Mouse (Mus musculus): ENCODE results near the gene Polr2b. TPM values are rescaled to one million over a fixed set of nuclear protein-coding genes. Genes with fewer than 3 reads are reported as not detected.

The Polr2b gene
- polyA plus RNA-seq, 1 experiment from 2014 or later: 46.0 TPM

DNA sequence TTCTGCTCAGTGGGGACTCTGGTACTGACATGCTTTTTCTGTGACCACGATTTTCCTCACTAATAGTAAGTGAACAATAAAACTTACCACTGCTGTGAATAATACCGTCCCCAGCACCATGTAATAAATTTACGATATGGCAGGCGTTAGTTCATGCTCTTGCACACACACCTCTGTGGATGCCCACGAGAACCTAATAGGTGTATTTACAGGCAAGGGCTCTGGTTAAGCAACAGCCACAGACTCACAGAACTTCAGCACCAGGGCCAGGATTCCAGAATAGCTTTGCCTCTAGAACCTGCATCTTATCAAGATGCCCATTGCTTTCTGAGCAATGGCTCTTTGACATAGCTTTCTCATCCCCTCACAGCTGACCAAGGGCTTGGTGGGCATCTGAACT, 75.3 kb downstream of the Polr2b start:
- Histone ChIP-seq H3K36me3 (ENCODE audit: control insufficient read depth, insufficient read depth, low read length) (no peaks in the 10 kb centered on the region), H3K4me2 (no peak overlapping the region), H3K9me3 (replicated peaks; ENCODE audit: control insufficient read depth, low read length) (no peaks in the 10 kb centered on the region), H3K27ac (ENCODE audit: low read depth, low read length) (no peak overlapping the region), H3K9ac (ENCODE audit: low read depth, low read length) (no peak overlapping the region), H3K4me1 (ENCODE audit: control insufficient read depth, insufficient read depth, low read length) (peaks cover 15% of the 10 kb centered on the region), H3K4me3 (ENCODE audit: low read depth, low read length) (no peak overlapping the region), H3K27me3 (ENCODE audit: control insufficient read depth, insufficient read depth, low read length) (no peaks in the 10 kb centered on the region)
- 88% methylated on average over 5 of the region's 5 CpGs for WGBS (ENCODE audit: insufficient replicate concordance)
- no peak for ATAC-seq (replicated peaks; ENCODE audit: insufficient number of reproducible peaks, low FRiP score, low TSS enrichment)

DNA sequence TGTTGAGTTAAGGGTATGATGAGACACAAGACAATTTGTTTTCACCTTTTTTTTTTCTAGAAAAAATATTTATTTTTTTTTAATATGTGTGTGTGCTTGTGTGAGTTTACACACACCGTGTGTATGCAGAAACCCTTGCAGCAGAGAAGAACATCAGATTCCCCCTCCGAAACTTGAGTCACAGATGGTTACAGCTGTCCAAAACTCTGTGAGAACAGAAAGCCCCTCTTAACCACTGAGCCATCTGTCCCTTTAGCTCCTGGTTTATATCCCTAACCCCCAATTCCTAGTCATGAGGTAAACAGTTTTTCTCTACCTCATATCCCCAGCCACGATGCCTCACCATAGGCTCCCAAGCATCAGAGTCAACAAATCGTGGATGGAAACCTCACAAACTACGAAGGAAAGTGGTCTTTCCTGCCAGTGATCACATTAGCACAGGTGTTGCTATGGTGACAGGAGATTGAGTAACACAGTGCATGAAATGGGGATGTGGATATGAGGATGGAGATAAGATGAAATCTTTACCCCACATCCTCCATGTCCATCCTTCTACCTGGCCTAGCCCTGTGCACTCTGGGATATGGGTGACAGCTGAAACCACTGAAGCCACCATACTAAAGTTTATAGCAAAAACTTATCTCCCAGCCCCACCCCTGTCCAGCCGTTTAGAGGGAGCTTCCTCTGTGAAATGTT, 76.1 kb downstream of the Polr2b start:
- Histone ChIP-seq H3K9ac (ENCODE audit: low read depth, low read length) (no peak overlapping the region), H3K27ac (ENCODE audit: low read depth, low read length) (no peak overlapping the region), H3K36me3 (ENCODE audit: control insufficient read depth, insufficient read depth, low read length) (no peaks in the 10 kb centered on the region), H3K9me3 (replicated peaks; ENCODE audit: control insufficient read depth, low read length) (no peaks in the 10 kb centered on the region), H3K4me3 (ENCODE audit: low read depth, low read length) (no peak overlapping the region), H3K4me2 (no peak overlapping the region), H3K27me3 (ENCODE audit: control insufficient read depth, insufficient read depth, low read length) (no peaks in the 10 kb centered on the region), H3K4me1 (ENCODE audit: control insufficient read depth, insufficient read depth, low read length) (peaks cover 15% of the 10 kb centered on the region)
- 68% methylated on average over 6 of the region's 6 CpGs for WGBS (ENCODE audit: insufficient replicate concordance)
- no peak for ATAC-seq (replicated peaks; ENCODE audit: insufficient number of reproducible peaks, low FRiP score, low TSS enrichment)

DNA sequence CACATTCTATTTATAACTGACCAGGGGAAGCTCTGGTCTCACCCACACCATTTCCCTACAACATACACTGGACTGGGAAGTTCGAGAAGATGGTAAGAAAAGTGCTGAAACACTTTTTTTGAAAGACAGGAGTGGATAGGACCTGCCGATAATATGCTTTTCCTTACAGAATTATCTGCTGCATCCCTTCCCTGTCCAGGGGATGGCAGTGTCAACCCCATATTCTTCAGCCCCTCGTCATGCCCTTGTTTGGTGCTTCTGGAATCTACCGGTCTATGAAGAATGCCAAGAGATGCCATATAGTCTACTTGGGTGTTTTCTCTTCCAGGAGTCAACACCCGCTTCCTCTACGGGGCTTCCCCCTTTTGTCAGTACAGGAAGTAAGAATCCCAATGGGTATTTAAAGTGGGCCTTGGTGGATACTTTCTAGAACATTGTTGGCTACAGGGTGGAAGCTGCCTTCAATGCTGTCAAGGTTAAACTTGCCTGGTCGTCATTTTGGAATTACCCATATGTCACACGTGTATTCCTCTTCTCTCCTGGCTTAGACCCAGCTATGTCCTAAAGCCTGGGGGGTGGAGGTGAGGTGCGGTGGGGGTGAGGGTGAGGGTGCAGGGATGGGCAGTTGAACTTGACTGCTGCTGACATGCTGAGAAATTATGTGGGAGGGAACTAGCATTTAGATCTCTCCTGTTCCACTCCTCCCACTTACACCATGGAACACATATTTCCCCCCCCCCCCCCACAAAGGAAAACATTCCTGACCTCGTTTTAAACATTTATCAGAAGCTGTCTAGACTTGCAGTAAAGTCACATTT, 76.9 kb downstream of the Polr2b start:
- H3K4me1 ChIP-seq (ENCODE audit: control insufficient read depth, insufficient read depth, low read length): peaks cover 15% of the 10 kb centered on the region
- no peaks in the 10 kb centered on the region for H3K27me3 ChIP-seq (ENCODE audit: control insufficient read depth, insufficient read depth, low read length)
- no peak; the same call in 1 of the 2 replicates for ATAC-seq (replicated peaks; ENCODE audit: insufficient number of reproducible peaks, low FRiP score, low TSS enrichment)
- H3K4me3 ChIP-seq (ENCODE audit: low read depth, low read length): no peak overlapping the region
- no peak overlapping the region for H3K27ac ChIP-seq (ENCODE audit: low read depth, low read length)
- 63% methylated on average over 10 of the region's 10 CpGs for WGBS (ENCODE audit: insufficient replicate concordance)
- H3K4me2 ChIP-seq: no peak overlapping the region
- H3K36me3 ChIP-seq (ENCODE audit: control insufficient read depth, insufficient read depth, low read length): no peaks in the 10 kb centered on the region
- H3K9me3 ChIP-seq (replicated peaks; ENCODE audit: control insufficient read depth, low read length): no peaks in the 10 kb centered on the region
- H3K9ac ChIP-seq (ENCODE audit: low read depth, low read length): no peak overlapping the region

DNA sequence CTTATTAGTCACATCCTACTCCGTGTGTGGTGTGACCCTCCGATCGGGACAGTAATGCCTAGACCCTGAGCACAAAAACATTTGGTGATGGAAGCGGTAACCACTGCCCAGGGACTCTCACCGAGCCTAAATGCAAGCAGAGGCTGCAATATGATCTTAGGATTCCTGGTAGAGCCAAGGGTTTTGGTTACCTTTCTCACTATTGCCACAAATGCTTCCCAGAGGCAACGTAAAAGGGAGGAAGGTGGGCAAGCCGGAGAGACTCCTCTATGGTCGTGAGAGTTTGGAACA, 77.4 kb downstream of the Polr2b start:
- no peaks in the 10 kb centered on the region for H3K9me3 ChIP-seq (replicated peaks; ENCODE audit: control insufficient read depth, low read length)
- H3K4me1 ChIP-seq (ENCODE audit: control insufficient read depth, insufficient read depth, low read length): peaks cover 15% of the 10 kb centered on the region
- H3K9ac ChIP-seq (ENCODE audit: low read depth, low read length): no peak overlapping the region
- no peak overlapping the region for H3K4me3 ChIP-seq (ENCODE audit: low read depth, low read length)
- H3K4me2 ChIP-seq: no peak overlapping the region
- ATAC-seq (replicated peaks; ENCODE audit: insufficient number of reproducible peaks, low FRiP score, low TSS enrichment): no peak; the same call in 1 of the 2 replicates
- WGBS (ENCODE audit: insufficient replicate concordance): 71% methylated on average over 8 of the region's 8 CpGs
- no peaks in the 10 kb centered on the region for H3K27me3 ChIP-seq (ENCODE audit: control insufficient read depth, insufficient read depth, low read length)
- no peak overlapping the region for H3K27ac ChIP-seq (ENCODE audit: low read depth, low read length)
- no peaks in the 10 kb centered on the region for H3K36me3 ChIP-seq (ENCODE audit: control insufficient read depth, insufficient read depth, low read length)

DNA sequence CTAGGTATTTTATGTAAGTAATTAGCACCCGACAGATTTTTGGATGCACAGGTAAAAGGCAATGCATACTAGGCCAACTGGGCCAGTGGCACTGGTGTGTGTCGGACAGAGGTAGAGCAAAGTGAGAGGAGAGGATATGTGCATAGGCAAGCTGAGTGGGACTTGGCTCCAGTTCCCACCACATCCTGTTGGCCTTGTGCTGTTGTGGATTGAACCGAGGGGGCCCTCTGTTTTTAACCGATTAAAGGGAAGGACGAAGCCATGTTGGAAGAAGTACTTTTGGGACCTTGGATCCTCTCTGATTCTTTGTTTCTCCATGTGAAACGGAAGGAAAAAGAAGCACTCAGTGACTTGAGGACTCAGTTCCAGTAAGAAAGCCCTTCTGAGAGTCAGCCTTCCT, 78.4 kb downstream of the Polr2b start:
- H3K9me3 ChIP-seq (replicated peaks; ENCODE audit: control insufficient read depth, low read length): no peaks in the 10 kb centered on the region
- no peaks in the 10 kb centered on the region for H3K36me3 ChIP-seq (ENCODE audit: control insufficient read depth, insufficient read depth, low read length)
- no peak overlapping the region for H3K4me2 ChIP-seq
- H3K9ac ChIP-seq (ENCODE audit: low read depth, low read length): no peak overlapping the region
- H3K27me3 ChIP-seq (ENCODE audit: control insufficient read depth, insufficient read depth, low read length): 0 out of 2 replicates have a peak, but pooled peaks cover 2% of the 10 kb centered on the region
- no peak overlapping the region for H3K27ac ChIP-seq (ENCODE audit: low read depth, low read length)
- WGBS (ENCODE audit: insufficient replicate concordance): 79% methylated on average over 6 of the region's 6 CpGs
- H3K4me3 ChIP-seq (ENCODE audit: low read depth, low read length): no peak overlapping the region
- peaks cover 15% of the 10 kb centered on the region for H3K4me1 ChIP-seq (ENCODE audit: control insufficient read depth, insufficient read depth, low read length)
- no peak for ATAC-seq (replicated peaks; ENCODE audit: insufficient number of reproducible peaks, low FRiP score, low TSS enrichment)

DNA sequence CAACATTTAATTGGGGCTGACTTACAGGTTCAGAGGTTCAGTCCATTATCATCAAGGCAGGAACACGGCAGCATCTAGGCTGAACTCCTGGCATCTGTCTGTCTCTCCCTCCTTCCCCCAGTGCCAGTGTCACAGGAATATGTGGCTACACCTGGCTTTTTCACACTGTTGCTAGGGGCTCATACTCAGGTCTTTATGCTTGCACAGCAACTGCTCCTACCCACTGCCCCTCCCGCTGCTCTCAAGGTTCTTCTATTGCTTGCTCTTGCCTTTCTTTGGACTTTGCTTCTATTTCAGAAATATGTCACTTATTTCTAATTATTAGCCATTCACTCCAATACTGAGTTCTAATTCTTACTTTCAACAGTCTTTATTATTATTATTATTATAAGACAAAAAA, 80.3 kb downstream of the Polr2b start:
- no peaks in the 10 kb centered on the region for H3K36me3 ChIP-seq (ENCODE audit: control insufficient read depth, insufficient read depth, low read length)
- peaks cover 11% of the 10 kb centered on the region; the same call in 1 of the 2 replicates for H3K4me1 ChIP-seq (ENCODE audit: control insufficient read depth, insufficient read depth, low read length)
- H3K9me3 ChIP-seq (replicated peaks; ENCODE audit: control insufficient read depth, low read length): no peaks in the 10 kb centered on the region
- no peak overlapping the region for H3K4me2 ChIP-seq
- H3K9ac ChIP-seq (ENCODE audit: low read depth, low read length): no peak overlapping the region
- ATAC-seq (replicated peaks; ENCODE audit: insufficient number of reproducible peaks, low FRiP score, low TSS enrichment): no peak
- H3K4me3 ChIP-seq (ENCODE audit: low read depth, low read length): no peak overlapping the region
- 0 out of 2 replicates have a peak, but pooled peaks cover 2% of the 10 kb centered on the region for H3K27me3 ChIP-seq (ENCODE audit: control insufficient read depth, insufficient read depth, low read length)
- no peak overlapping the region for H3K27ac ChIP-seq (ENCODE audit: low read depth, low read length)
- WGBS (ENCODE audit: insufficient replicate concordance): 83% methylated on average over 2 of the region's 2 CpGs

DNA sequence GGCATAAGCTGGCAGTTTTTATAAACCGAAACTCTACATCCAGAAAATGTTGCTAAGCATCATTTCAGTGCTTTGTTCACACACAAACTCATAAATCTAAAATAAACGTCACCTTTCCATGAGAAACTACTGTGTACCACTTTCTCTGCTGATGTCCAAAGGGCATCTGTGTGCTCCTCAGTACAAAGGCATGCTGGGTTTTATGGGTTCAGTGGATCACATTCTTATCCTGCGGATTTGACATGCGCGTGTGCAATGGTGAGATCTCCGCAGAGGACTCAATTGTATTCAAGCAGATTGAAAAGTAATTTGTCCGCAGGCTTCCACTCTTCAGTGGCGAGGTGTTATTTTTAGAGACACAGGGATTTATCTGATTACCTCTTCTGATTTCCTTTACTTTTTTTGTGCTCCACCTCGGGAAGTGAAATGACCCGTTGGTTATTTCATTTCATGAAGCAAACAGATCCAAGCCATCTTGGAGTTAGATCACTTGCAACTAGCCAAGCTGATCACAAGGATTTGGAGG, 83.2 kb downstream of the Polr2b start:
- Histone ChIP-seq H3K4me1 (ENCODE audit: control insufficient read depth, insufficient read depth, low read length) (no peaks in the 10 kb centered on the region), H3K27ac (ENCODE audit: low read depth, low read length) (no peak overlapping the region), H3K9me3 (replicated peaks; ENCODE audit: control insufficient read depth, low read length) (no peaks in the 10 kb centered on the region), H3K36me3 (ENCODE audit: control insufficient read depth, insufficient read depth, low read length) (no peaks in the 10 kb centered on the region), H3K4me2 (no peak overlapping the region), H3K9ac (ENCODE audit: low read depth, low read length) (no peak overlapping the region), H3K4me3 (ENCODE audit: low read depth, low read length) (no peak overlapping the region), H3K27me3 (ENCODE audit: control insufficient read depth, insufficient read depth, low read length) (0 out of 2 replicates have a peak, but pooled peaks cover 2% of the 10 kb centered on the region)
- WGBS (ENCODE audit: insufficient replicate concordance): 79% methylated on average over 10 of the region's 10 CpGs
- ATAC-seq (replicated peaks; ENCODE audit: insufficient number of reproducible peaks, low FRiP score, low TSS enrichment): no peak

DNA sequence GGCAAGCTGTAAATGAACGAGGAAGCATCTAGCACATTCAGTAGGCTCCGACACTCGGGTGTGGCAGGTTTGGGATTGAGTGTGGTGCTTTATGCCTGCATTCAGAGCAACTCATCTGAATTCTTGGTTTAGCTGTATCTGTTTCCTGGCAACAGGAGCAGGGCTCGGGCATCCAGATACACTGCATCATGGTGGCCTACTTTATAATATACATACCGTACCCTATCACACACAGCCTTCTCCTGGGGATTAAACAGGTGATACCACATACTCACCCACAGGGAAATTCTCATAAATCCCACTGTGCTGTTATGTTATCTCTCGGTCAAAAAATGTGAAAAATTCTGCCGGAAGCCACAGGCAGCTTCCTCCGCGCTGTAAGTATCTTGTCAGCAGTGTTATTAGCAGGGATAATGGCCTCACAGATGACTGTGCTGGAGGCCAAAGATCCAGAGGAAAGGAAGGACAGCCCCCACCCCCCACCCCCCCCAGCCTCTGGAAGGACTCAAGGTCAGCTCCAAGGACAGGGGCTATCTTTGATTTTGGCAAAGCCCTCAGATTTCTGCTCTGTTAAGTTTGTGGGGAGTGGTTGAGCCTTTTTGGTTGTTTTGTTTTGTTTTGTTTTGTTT, 84.2 kb downstream of the Polr2b start:
- Histone ChIP-seq H3K4me3 (ENCODE audit: low read depth, low read length) (no peak overlapping the region), H3K27ac (ENCODE audit: low read depth, low read length) (no peak overlapping the region), H3K36me3 (ENCODE audit: control insufficient read depth, insufficient read depth, low read length) (no peaks in the 10 kb centered on the region), H3K9me3 (replicated peaks; ENCODE audit: control insufficient read depth, low read length) (no peaks in the 10 kb centered on the region), H3K27me3 (ENCODE audit: control insufficient read depth, insufficient read depth, low read length) (0 out of 2 replicates have a peak, but pooled peaks cover 2% of the 10 kb centered on the region), H3K9ac (ENCODE audit: low read depth, low read length) (no peak overlapping the region), H3K4me1 (ENCODE audit: control insufficient read depth, insufficient read depth, low read length) (0 out of 2 replicates have a peak, but pooled peaks cover 3% of the 10 kb centered on the region), H3K4me2 (no peak overlapping the region)
- 72% methylated on average over 9 of the region's 9 CpGs for WGBS (ENCODE audit: insufficient replicate concordance)
- no peak for ATAC-seq (replicated peaks; ENCODE audit: insufficient number of reproducible peaks, low FRiP score, low TSS enrichment)
